Mouse (Mus musculus) layer of hippocampus, adult 8-10 months (tissue): Measurements from ENCODE around the gene Rac2. TPM values are rescaled to one million over a fixed set of nuclear protein-coding genes. Genes with fewer than 3 reads are reported as not detected.
A peak's percentile ranks its signal among the peaks of the same experiment; 100 is the strongest.

ENCODE experiments used
- DNase-seq, 2 experiments: peaks; one replicate each; pipeline ENCODE4 v3.0.0; 2022; ENCODE audit warnings: low spot score in 2 of 2
- total RNA-seq, 4 experiments: library from RNA; stranded (reverse); gene quantifications; 2 replicates each; pipeline ENCODE4 v1.2.4; 2022

Rac2 gene
- total RNA-seq, 4 experiments from 2014 or later: 1.5 to 21.5 (median 4.6) TPM

- DNase-seq: no peak
These were observed 24.9 kb downstream of the Rac2 start for GRCm38 (mm10) chr15:78547415-78548335.

- no peak for DNase-seq
These were observed 26.5 kb downstream of the Rac2 start for GRCm38 (mm10) chr15:78546060-78546459.

GRCm38 (mm10) chr15:78544561-78545001, 28.0 kb downstream of the Rac2 start, which contains the start of gene Sstr3:
TSS of gene Sstr3 (minus strand) at chr15:78544685.
- DNase-seq: peak in 1 of 2 experiments; percentile 30

- no peak for DNase-seq
These were observed 28.5 kb downstream of the Rac2 start for GRCm38 (mm10) chr15:78544041-78544440.

- no peak for DNase-seq
These were observed 29.7 kb downstream of the Rac2 start for GRCm38 (mm10) chr15:78542767-78543303.

GRCm38 (mm10) chr15:78542098-78542766, 30.4 kb downstream of the Rac2 start:
- no peak for DNase-seq

GRCm38 (mm10) chr15:78541606-78542005, 31.0 kb downstream of the Rac2 start:
- DNase-seq: peak in 1 of 2 experiments; percentile 38

- DNase-seq: no peak
These were observed 31.5 kb downstream of the Rac2 start for GRCm38 (mm10) chr15:78541036-78541435.

GRCm38 (mm10) chr15:78535723-78536421, 36.7 kb downstream of the Rac2 start:
- DNase-seq: no peak

GRCm38 (mm10) chr15:78533346-78533835, 39.2 kb downstream of the Rac2 start:
- DNase-seq: no peak

- DNase-seq: no peak
These were observed 39.8 kb downstream of the Rac2 start for GRCm38 (mm10) chr15:78532566-78533345.

GRCm38 (mm10) chr15:78531901-78532469, 40.6 kb downstream of the Rac2 start:
- DNase-seq: peak; percentile 99 to 100

- DNase-seq: no peak
These were observed 41.2 kb downstream of the Rac2 start for GRCm38 (mm10) chr15:78531451-78531720.

GRCm38 (mm10) chr15:78530671-78531450, 41.7 kb downstream of the Rac2 start, which contains the start of gene C1qtnf6:
TSS of gene C1qtnf6 (minus strand) at chr15:78531416.
- no peak for DNase-seq

GRCm38 (mm10) chr15:78530141-78530540, 42.4 kb downstream of the Rac2 start:
- DNase-seq: no peak

- peak; percentile 74 to 77 for DNase-seq
These were observed 43.1 kb downstream of the Rac2 start for GRCm38 (mm10) chr15:78529428-78529990.

GRCm38 (mm10) chr15:78528726-78529411, 43.7 kb downstream of the Rac2 start:
- no peak for DNase-seq

- peak in 1 of 2 experiments; percentile 70 for DNase-seq
These were observed 44.6 kb downstream of the Rac2 start for GRCm38 (mm10) chr15:78527973-78528372.
